19 mouse cellular contexts compared by ENCODE assay signal in the genomic region with DNA sequence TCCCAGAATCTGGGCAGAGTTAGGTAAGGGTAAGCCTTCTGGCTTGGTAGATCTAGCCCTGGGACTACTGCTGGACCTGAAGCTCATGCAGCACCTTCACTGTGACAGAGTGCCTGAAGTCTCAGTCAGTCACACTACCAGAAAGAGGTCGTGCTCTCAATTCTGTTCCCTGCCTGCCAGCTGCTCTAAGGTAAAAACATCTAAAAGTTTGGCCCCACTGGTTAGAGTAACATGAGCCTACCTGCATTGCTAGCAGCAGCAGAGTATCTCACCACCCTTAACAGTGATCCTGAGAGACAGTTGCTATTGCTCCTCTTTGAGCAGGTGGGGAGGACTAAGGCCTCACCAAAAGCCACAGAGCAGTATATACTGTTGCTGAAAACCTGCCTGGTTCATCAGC.
"Had no signal": no experiment of that assay in that cellular context is flagged by ENCODE, and none has a peak within 500 bp of the region (broad histone marks: within the 10 kb centered on the region; RNA-seq: fewer than 3 reads in every experiment).

No protein-coding gene starts in this region.

- DNase-seq: lung, adult 18-20 months; lung, embryonic 14.5 days; lung, postnatal 10 days; lung, postnatal 4 days; midbrain, embryonic 14.5 days; retina, postnatal 1 day; right cerebral cortex, adult 18-20 months; right cerebral cortex, postnatal 25 days; right cerebral cortex, postnatal 4 days had no signal

- H3K4me2 ChIP-seq: liver, embryonic 12.5 days; lung, embryonic 14.5 days; midbrain, embryonic 12.5 days; neural tube, embryonic 13.5 days; neural tube, embryonic 15.5 days; stomach, embryonic 15.5 days had no signal

- H3K4me3 ChIP-seq: liver, embryonic 12.5 days; midbrain, embryonic 10.5 days; midbrain, embryonic 12.5 days; myocyte; neural tube, embryonic 13.5 days; neural tube, embryonic 15.5 days; stomach, embryonic 15.5 days had no signal

- H3K9ac ChIP-seq: liver, embryonic 12.5 days; liver, embryonic 14.5 days; lung, embryonic 14.5 days; midbrain, embryonic 12.5 days; neural tube, embryonic 13.5 days; neural tube, embryonic 15.5 days; stomach, embryonic 15.5 days had no signal

- H3K36me3 ChIP-seq: liver, embryonic 12.5 days; midbrain, embryonic 10.5 days; midbrain, embryonic 12.5 days; neural tube, embryonic 13.5 days; stomach, embryonic 15.5 days had no signal

- H3K27ac ChIP-seq: liver, embryonic 12.5 days; liver, embryonic 14.5 days; midbrain, embryonic 10.5 days; midbrain, embryonic 12.5 days; neural tube, embryonic 13.5 days; neural tube, embryonic 15.5 days; stomach, embryonic 15.5 days; stomach, postnatal 0 days had no signal

- H3K9me3 ChIP-seq: liver, embryonic 12.5 days; midbrain, embryonic 10.5 days; midbrain, embryonic 12.5 days; neural tube, embryonic 13.5 days; neural tube, embryonic 15.5 days; stomach, embryonic 15.5 days had no signal

- H3K4me1 ChIP-seq: midbrain, embryonic 12.5 days; neural tube, embryonic 13.5 days; neural tube, embryonic 15.5 days; stomach, embryonic 15.5 days had no signal

- ATAC-seq: liver, embryonic 12.5 days; midbrain, embryonic 16.5 days had no signal

- H3K27me3 ChIP-seq: liver, embryonic 12.5 days; midbrain, embryonic 12.5 days; neural tube, embryonic 13.5 days; neural tube, embryonic 15.5 days; stomach, embryonic 15.5 days had no signal
